Mouse (Mus musculus) ES-E14 (cell line): Measurements from ENCODE around the gene Cops3.

Experiments
- HCFC1 ChIP-seq: IDR thresholded peaks from 2 replicates; pipeline ENCODE4 v1.6.1; 2012; ENCODE audit warnings: low read length, inconsistent platforms, borderline replicate concordance; ENCODE audit not compliant: insufficient read depth
- ZC3H11A ChIP-seq: IDR thresholded peaks from 2 replicates; pipeline ENCODE4 v1.6.1; 2012; ENCODE audit warnings: low read depth, mild to moderate bottlenecking, inconsistent platforms, low read length, borderline replicate concordance

- no peak for TF ChIP-seq ZC3H11A
- no peak for TF ChIP-seq HCFC1
Measured at GRCm38 (mm10) chr11:59769307-59769706, 70.3 kb downstream of the Cops3 start.
